Mouse (Mus musculus) MEL (cell line): Measurements from ENCODE around the gene Fah.

Experiments
- CHD2 ChIP-seq: IDR thresholded peaks from 2 replicates; pipeline ENCODE4 v1.6.1; 2011; ENCODE audit warnings: low read length, improper control_type of control experiment
- CTCF ChIP-seq, 3 experiments: IDR thresholded peaks in 2 of 3; conservative IDR thresholded peaks in 1 of 3; 2 replicates each; pipeline ENCODE4 v1.5.1; 2011 to 2012; ENCODE audit warnings: low read length in 3 of 3, low read depth in 2 of 3, mild to moderate bottlenecking in 2 of 3, improper control_type of control experiment in 1 of 3, inconsistent platforms in 1 of 3, mixed read lengths in 1 of 3, moderate library complexity in 1 of 3; ENCODE audit not compliant: control insufficient read depth in 1 of 3, insufficient read depth in 1 of 3, poor library complexity in 1 of 3, severe bottlenecking in 1 of 3
- EP300 ChIP-seq, 2 experiments: IDR thresholded peaks; 2 replicates each; pipeline ENCODE4 v1.6.1; 2011; ENCODE audit warnings: improper control_type of control experiment in 2 of 2, low read length in 2 of 2, low read depth in 1 of 2, mild to moderate bottlenecking in 1 of 2
- HCFC1 ChIP-seq: IDR thresholded peaks from 2 replicates; pipeline ENCODE4 v1.6.1; 2012; ENCODE audit warnings: low read depth, mild to moderate bottlenecking, inconsistent platforms, low read length, improper control_type of control experiment, moderate library complexity
- POLR2A ChIP-seq, 2 experiments: IDR thresholded peaks; 2 replicates each; pipeline ENCODE4 v1.6.1; 2011 to 2012; ENCODE audit warnings: low read length in 2 of 2, mild to moderate bottlenecking in 2 of 2, control low read depth in 1 of 2, improper control_type of control experiment in 1 of 2, low read depth in 1 of 2, moderate library complexity in 1 of 2; ENCODE audit not compliant: control insufficient read depth in 1 of 2, insufficient read depth in 1 of 2, poor library complexity in 1 of 2
- ZC3H11A ChIP-seq: IDR thresholded peaks from 2 replicates; pipeline ENCODE4 v1.6.1; 2012; ENCODE audit warnings: low read depth, mild to moderate bottlenecking, inconsistent platforms, low read length, improper control_type of control experiment

DNA sequence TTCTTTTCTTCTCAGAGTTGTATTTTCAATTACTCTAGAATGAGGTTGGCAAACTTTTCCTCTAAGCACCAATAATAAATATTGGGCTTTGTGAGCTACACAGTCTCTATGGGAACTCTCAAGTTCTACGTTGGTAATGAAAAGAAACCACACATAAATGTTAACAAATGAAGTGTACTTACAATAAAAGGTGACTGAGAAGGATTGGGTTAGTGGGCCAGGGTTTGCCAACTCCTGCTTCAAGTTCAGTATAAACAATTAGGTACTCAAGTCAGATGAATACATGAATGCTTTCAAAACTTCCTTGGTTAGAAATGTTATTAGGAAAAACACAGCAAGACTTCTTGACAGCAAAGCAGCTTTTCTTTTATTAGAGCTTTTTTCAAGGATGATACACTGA is 39.7 kb upstream of the Fah start:
- TF ChIP-seq CTCF (IDR thresholded peaks at IDR 0.05 in 2 of 3, conservative IDR thresholded peaks at IDR 0.05 in 1 of 3; ENCODE audit: control insufficient read depth in 1 of 3, insufficient read depth in 1 of 3, low read depth in 2 of 3, low read length in 3 of 3, poor library complexity in 1 of 3, severe bottlenecking in 1 of 3) = no peak
- TF ChIP-seq EP300 (IDR thresholded peaks at IDR 0.05; ENCODE audit: low read depth in 1 of 2, low read length in 2 of 2) = no peak
- no peak for TF ChIP-seq ZC3H11A
- no peak for TF ChIP-seq POLR2A (IDR thresholded peaks at IDR 0.05; ENCODE audit: control insufficient read depth in 1 of 2, insufficient read depth in 1 of 2, low read depth in 1 of 2, low read length in 2 of 2, poor library complexity in 1 of 2)
- no peak for TF ChIP-seq HCFC1
- no peak for TF ChIP-seq CHD2
